Mouse (Mus musculus) ovary, adult 18-20 months (tissue): ENCODE results near the gene 4930590J08Rik.
A peak's percentile ranks its signal among the peaks of the same experiment; 100 is the strongest.
"Not testable (repeated sequence)": the region's sequence is repeated elsewhere in the genome, so short reads cannot be mapped to it uniquely, and the experiment has no call there.

Experiments used
- DNase-seq: peaks from one replicate; pipeline ENCODE4 v3.0.0; 2022; ENCODE audit warnings: low spot score, mixed read lengths

4930590J08Rik gene

DNA sequence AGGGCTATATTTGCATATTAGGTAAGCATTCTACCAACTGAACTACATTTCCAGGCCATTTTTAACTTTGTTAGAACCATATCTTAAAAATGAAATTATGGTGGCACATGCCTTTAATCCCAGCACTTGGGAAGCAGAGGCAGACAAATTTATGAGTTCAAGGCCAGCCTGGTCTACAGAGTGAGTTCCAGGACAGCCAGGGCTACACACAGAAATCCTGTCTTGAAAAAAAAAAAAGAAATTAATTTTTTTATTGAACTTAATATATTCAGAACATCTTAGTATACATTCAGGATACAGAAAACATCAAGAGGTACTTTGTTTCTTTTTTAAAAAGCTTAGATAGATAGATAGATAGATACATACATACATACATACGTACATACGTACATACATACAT, at the start of gene 4930590J08Rik:
TSS of gene 4930590J08Rik (plus strand) at position 301 of the 400 bp plus-strand sequence.
- not testable (repeated sequence) for DNase-seq

GRCm38 (mm10) chr6:91858339-91858738, 44.3 kb upstream of the 4930590J08Rik start:
- DNase-seq = no peak

GRCm38 (mm10) chr6:91862848-91863247, 39.8 kb upstream of the 4930590J08Rik start:
- no peak for DNase-seq

GRCm38 (mm10) chr6:91864595-91864994, 38.0 kb upstream of the 4930590J08Rik start:
- DNase-seq = no peak

GRCm38 (mm10) chr6:91865601-91866000, 37.0 kb upstream of the 4930590J08Rik start:
- DNase-seq = no peak

GRCm38 (mm10) chr6:91868091-91868490, 34.5 kb upstream of the 4930590J08Rik start:
- DNase-seq = peak; percentile 19

DNA sequence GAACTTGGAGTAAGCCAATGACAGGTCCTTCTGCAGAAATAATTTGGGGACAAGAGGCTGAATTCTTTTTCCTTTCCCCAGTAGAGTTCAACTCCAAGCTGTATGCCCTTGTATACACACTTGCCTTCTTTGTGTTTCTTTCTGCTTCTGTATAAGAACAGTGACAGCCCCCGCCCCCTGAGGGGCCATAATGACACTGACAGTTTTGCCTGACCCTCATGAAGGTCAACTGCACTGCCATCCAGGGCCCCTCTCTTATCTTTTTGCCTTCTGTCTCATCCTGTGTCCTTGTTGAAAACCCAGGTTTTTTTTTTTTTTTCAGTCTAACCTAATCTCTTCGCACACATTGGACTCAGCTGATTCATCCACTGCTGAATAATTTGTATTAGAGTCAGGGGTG, 29.8 kb upstream of the 4930590J08Rik start:
- DNase-seq = peak; percentile 12

DNA sequence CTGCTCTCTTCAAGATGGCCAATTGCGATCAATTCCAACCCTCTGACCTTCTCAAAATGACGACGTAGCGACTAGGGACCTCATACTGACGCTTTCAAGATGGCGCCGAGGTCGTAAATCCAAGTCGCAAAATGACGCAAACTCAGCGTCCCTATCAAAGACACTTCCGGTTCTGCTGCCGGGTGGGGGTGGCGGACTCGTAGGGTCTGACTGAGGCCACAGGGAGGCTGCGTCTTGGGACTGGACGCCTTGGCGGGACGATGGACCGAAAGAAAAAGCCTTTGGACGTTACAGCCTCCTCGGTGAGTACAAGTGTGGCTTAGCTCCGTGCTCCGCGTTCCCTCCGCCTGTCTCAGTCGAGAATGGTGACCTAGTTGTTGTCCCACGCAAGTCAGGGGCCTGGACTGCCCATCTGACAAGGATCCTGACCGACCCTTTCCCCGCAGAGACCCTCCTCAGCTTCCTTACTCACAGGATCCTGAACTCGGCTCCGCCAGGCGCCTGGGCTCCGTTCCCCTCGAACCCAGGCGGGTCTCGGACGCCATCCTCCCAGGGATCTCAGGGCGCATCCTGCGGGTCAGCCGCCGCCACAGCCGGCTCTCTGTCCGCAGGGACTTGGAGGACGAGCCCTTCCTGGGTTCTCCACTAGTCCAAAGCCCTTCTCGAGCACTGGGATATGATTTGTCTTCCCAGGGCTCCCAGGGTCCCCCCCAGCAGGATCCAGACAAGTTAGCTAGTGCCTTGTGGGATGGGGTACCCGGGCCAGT, 24.5 kb upstream of the 4930590J08Rik start, which contains the start of gene Ccdc174:
TSS of gene Ccdc174 (plus strand) at position 169 of the 767 bp plus-strand sequence.
- peak; percentile 86 for DNase-seq

DNA sequence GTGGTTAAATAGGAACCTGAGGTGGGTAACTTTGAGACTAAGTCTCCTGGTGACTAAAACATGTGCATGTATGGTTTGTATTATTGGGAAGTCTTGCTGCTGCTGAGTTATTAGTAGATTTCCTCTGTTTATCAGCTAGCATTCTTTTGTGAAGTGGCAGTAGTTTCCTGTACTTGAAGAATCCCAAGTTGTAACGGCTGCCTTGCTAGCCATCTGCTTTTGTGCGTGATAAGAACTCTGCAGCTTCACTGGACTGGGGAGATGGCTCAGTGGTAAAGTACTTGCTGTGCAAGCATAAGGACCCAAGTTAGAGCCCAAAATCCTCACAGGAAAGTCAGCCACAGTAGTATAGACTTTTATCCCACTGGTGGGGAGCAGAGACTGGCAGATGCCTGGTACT, 18.8 kb upstream of the 4930590J08Rik start:
- no peak for DNase-seq

DNA sequence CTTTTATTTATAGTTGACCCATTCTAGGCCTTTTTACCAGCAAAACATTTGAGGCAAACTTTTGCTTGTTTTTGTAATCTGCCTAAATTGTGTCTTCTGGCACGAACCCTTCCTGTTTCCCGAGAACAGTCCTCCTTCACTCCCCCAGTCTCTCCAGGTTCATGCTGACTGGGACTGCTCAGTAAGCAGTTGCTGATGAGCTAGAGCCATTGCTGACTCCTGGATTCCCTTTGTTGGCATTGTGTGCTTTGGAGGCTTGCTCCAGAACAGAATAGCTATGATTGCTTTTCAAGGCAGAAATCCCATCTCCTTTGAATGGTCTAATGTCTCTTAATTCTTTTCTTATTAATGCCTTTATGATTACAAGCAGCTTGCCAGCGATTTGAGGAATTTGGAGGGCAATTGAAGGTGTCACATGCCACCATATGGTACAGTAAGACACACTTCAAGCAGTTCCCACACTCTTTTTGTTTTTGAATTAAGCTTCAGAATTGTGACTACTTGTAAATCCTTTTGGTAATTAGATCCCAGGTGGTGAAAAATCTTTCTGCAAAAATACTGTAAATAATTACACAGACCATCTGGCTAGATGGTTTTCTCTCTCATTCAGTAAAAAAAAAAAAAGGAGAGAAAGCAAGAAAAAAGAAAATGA, 13.2 kb upstream of the 4930590J08Rik start:
- DNase-seq = no peak

DNA sequence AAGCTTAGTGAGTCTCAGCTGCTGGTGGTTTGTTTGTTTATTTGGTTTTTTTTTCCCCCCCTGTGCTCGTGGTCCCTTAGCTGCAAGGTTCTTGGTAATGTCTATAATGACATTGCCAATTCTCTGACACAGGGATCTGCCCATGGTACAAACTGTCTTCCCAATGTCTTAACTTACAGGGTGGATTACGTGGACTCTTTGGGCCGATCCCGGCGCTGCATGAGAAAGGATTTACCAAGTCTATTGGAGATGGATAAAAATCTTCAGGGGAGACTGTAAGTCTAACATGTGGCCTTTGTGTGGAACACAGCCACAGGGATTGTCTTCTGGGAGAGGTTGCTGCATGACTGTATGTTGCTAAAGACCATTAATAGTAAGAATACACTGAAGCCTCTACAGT, 12.0 kb upstream of the 4930590J08Rik start:
- DNase-seq = no peak

DNA sequence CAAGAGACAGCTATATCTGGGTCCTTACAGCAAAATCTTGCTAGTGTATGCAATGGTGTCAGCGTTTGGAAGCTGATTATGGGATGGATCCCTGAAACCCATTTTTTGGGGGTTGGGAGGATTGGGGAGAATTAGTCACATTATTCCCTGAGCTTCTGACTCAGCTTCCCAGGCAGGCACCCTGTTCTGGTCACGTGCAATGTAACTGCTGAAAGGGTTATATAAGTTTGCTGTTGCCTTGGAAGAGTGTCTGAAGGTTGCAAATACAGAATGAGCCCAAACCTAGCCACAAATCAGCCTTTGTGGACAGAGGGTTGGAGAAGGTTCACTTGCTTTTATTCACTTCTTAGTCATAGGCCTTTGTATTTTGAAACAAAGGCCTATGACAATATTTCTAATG, 10.8 kb upstream of the 4930590J08Rik start:
- no peak for DNase-seq

DNA sequence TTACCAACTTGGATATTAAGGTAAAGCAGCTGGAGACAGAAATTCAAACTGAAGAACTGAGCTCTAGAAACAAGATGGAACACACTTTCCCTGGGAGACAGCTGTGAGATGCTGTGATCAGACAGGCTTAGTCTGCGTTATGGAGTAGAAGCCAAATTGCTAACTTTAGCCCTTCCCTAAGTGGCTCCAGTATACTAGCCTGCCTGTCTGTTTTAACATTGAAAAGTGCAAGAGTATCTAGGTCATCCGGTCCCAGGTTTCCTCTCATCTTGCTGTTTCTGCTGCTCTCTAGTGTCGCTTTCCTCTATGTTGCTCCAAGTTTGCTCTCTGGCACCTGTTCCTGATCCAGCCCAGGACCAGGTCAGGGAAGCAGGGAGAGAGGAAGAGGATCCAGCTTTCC, 5.8 kb upstream of the 4930590J08Rik start:
- no peak for DNase-seq

DNA sequence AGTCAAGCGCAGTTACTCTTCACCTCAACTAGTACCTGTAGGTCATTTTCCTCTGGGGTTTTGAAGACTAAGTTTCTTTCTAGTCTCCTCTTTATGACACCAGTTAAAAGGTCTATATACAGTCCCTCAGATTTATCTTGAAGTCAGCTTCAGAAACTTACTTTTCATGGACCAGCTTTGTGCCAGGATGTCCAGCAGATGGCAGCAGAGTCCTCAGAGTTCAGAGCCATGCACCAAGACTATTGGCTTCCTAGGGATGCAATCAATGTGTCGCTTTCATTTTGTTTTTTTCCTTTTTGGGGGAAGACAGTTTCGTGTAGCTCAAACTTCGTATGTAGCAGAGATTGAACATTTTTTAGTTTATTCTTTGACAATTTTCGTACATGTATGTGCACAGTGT, 1.1 kb upstream of the 4930590J08Rik start:
- DNase-seq = peak; percentile 21

DNA sequence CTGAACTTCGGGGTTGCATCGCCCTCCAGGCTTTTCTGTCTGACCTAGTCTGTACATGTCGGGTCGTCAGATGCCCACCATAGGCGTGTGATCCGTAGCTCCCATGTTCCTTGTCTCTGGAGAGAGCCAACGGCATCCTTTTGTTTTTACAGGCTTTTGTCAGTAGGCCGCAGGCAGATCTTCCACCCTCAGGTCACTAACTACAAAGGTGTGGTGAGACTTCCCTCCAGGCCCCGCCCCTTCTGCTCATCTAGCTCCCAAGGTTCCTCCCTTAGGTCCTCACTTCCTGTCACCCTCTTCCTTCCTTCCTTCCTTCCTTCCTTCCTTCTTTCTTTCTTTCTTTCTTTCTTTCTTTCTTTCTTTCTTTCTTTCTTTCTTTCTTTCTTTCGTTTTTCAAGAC, 11.4 kb downstream of the 4930590J08Rik start:
- no peak for DNase-seq

DNA sequence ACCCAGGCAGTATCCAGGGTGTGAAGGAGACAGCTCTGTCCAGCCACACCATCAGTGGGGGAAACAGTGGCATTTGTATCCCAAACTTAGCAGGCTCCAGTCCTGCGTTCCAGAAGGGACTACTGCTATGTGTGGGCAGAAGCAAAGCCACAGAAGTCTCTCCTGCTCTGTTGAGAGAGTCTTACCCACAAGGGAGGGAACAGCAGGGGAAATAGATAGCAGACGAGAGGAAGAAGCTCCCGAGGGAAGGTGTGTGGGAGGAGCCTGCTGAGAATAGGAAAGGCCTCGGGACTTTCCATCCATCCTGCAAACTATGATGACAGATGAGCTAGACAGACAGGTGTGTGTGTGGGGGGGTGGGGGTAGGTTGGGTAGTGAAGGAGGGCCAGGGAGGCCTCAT, 14.7 kb downstream of the 4930590J08Rik start:
- no peak for DNase-seq

DNA sequence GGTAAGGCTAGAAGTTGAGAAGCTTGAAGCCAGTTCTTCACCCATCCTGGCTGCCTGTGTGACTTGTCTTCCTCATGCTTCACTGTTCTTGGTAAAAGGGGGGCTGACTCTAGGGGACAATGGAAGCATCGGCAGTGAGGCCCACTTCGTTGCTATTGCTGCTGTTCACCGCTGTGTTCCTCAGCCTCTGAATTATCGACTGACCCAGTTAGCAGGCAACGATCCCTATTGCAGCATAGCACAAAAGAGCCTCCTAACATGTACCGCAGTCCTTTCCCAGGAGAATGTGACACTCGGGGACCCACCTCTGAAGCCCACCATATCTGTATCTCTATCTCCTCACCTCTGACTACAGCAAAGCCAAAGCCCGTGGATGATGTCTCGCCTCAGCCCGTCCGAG, 15.1 kb downstream of the 4930590J08Rik start:
- DNase-seq = no peak

- DNase-seq = peak; percentile 52
These were observed 28.6 kb downstream of the 4930590J08Rik start for GRCm38 (mm10) chr6:91931231-91931630.

GRCm38 (mm10) chr6:91938491-91938890, 35.9 kb downstream of the 4930590J08Rik start:
- no peak for DNase-seq

DNA sequence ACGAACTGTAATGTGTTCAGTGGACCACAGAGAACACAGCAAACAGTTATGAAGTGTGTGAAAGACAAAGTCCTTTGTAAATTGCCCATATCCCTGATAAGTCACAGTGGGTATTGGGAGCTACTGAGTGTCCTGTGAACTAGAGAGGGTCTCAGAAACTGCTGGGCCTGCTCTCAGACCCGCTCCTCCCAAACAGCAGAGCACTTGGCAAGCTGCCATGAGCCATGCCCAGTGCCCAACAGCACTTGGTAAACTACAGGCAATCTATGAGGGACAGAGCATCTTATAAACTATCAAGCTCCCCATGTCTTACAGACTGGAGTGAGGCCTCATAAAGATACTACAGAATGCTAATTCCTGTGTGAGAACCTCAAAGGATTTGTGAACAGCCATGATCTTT, 45.8 kb downstream of the 4930590J08Rik start:
- no peak for DNase-seq

DNA sequence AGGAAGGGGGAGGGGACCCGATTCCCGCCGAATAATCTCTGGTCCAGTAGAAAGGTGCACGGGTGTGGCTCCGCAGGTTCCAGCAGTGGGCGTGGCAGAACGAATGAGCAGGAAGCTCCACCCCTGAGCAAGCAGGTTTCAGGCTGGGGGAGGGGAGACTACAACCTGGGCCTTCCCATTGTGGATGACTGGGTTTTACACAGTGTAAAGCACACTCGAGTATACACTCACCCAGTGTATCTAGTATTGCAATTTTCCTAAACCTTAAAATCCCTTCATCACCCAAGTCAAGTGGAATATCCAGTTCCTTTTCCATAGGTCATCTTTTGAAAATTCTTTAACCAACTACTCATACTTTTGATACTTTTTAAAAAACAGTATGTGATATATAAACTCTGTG, 55.4 kb downstream of the 4930590J08Rik start:
- not testable (repeated sequence) for DNase-seq

DNA sequence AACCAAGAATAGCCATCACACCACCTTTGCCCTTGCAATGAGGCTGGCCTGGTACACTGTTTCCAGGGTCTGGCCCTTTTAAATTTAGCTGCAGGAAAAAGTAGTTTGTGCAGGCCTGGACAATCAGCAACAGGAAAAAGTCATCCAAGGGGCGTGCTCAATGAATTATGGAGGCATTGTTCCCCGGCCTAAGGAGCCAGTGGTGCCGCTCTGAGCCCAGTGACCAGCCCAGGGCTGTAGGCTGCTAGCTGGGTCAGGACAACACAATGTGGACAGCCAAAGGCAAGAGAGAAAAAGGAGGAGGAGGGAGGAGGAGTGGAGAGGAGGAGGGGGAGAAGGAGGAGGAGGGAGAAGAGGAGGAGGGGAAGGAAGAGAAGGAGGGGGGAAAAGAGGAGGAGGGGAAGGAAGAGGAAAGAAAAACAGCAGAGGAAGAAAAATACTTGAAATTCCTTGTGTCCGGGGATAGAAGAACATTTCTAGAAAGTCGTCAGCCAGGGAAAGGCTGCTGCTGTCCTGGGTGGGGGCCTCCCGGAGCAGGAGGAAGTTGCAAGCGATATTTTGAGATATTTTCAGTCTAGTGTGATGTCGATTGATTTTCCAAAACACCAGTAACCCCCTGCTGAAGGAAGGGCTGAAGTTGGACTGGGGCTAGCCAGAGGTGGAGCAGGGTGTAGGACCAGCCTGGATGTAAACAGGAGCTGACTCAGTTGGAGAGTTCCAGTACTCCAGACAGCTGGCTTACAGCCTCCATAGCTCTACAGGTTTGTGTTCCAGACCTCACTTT, 57.6 kb downstream of the 4930590J08Rik start:
- DNase-seq = peak; percentile 56

DNA sequence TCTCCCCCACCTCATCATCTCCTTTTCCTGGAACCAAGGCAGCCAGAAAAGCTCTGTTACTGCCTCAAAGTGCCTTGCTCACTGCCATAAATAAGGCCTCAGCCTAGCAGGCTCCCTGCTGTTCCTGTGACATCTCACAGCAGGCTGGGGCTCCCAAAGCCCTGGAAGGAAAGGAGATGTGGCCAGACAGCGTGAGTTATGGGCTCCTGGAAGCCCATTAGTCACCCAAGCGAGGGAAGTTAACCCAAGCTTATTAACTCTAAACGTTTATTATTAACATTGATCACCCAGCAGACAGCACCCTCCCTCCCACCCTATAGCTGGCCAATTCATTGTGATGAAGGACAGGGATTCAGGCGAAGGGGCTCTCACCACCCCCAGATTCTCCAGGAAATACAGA, 60.8 kb downstream of the 4930590J08Rik start:
- no peak for DNase-seq
